Mouse (Mus musculus) thymus, postnatal 10 days (tissue): Measurements from ENCODE around the gene Ptpra.

ENCODE experiments used
- DNase-seq, 2 experiments: peaks; one replicate each; pipeline ENCODE4 v3.0.0; 2021; ENCODE audit warnings: low spot score in 2 of 2

Ptpra gene

GRCm38 (mm10) chr2:130449794-130450433 lies at the start of gene Ptpra:
Ptpra (plus strand) TSS chr2:130450278.
- peak; percentile 86 to 91 for DNase-seq

- no peak for DNase-seq
These were observed 48.2 kb upstream of the Ptpra start for GRCm38 (mm10) chr2:130401891-130402290.

GRCm38 (mm10) chr2:130404939-130405338 lies 45.1 kb upstream of the Ptpra start, which contains the start of the genes Gm28372 and 1700020A23Rik:
Gm28372 (plus strand) TSS chr2:130405239.
1700020A23Rik (plus strand) TSS chr2:130405259.
- DNase-seq = no peak

- no peak for DNase-seq
These were observed 43.9 kb upstream of the Ptpra start, which contains the start of gene Tmem239 for GRCm38 (mm10) chr2:130406178-130406577. Tmem239 (plus strand) TSS chr2:130406478.

- no peak for DNase-seq
These were observed 41.9 kb upstream of the Ptpra start for GRCm38 (mm10) chr2:130408194-130408593.

GRCm38 (mm10) chr2:130411558-130412495 lies 38.3 kb upstream of the Ptpra start:
- DNase-seq = peak; percentile 45 to 84

GRCm38 (mm10) chr2:130412775-130413174 lies 37.3 kb upstream of the Ptpra start:
- DNase-seq = no peak

- DNase-seq = no peak
These were observed 35.8 kb upstream of the Ptpra start for GRCm38 (mm10) chr2:130414094-130414856.

- no peak for DNase-seq
These were observed 28.1 kb upstream of the Ptpra start for GRCm38 (mm10) chr2:130421781-130422620.

GRCm38 (mm10) chr2:130423397-130424125 lies 26.5 kb upstream of the Ptpra start:
- DNase-seq = peak; percentile 80 to 83

- DNase-seq = peak; percentile 87 to 91
These were observed 25.8 kb upstream of the Ptpra start, which contains the start of the genes Vps16 and Pced1a for GRCm38 (mm10) chr2:130424126-130424853. Vps16 (plus strand) TSS chr2:130424339. Pced1a (minus strand) TSS chr2:130424701.

GRCm38 (mm10) chr2:130425112-130425511 lies 25.0 kb upstream of the Ptpra start:
- DNase-seq = no peak

- DNase-seq = no peak
These were observed 20.2 kb upstream of the Ptpra start for GRCm38 (mm10) chr2:130429851-130430250.

GRCm38 (mm10) chr2:130430484-130430883 lies 19.6 kb upstream of the Ptpra start:
- DNase-seq = no peak

GRCm38 (mm10) chr2:130432157-130432556 lies 17.9 kb upstream of the Ptpra start:
- DNase-seq = no peak

- peak in 1 of 2 experiments; percentile 67 for DNase-seq
These were observed 16.9 kb upstream of the Ptpra start for GRCm38 (mm10) chr2:130433152-130433551.

GRCm38 (mm10) chr2:130436769-130437168 lies 13.3 kb upstream of the Ptpra start:
- no peak for DNase-seq

- DNase-seq = no peak
These were observed 11.2 kb upstream of the Ptpra start for GRCm38 (mm10) chr2:130438861-130439260.

GRCm38 (mm10) chr2:130439840-130440480 lies 10.1 kb upstream of the Ptpra start:
- no peak for DNase-seq
